Mouse (Mus musculus) intestine, embryonic 15.5 days (tissue): ENCODE data around the gene Exd2. TPM values are rescaled to one million over a fixed set of nuclear protein-coding genes. Genes with fewer than 3 reads are reported as not detected.

Experiments used
- ATAC-seq: fragments of 200-750 bp; cut with Nextera tagmentation; 2 replicates; pipeline ENCODE4 v1.8.0; 2017; ENCODE audit warnings: moderate TSS enrichment, moderate library complexity
- H3K27ac ChIP-seq: fragments of 300-500 bp; sonication (generic); 2 replicates; pipeline ENCODE4 v1.5.1; 2015; ENCODE audit warnings: mild to moderate bottlenecking, inconsistent platforms
- H3K27me3 ChIP-seq: fragments of 300-500 bp; sonication (generic); replicated peaks from 2 replicates; pipeline ENCODE4 v1.6.1; 2015; ENCODE audit warnings: inconsistent platforms
- H3K36me3 ChIP-seq: fragments of 300-500 bp; sonication (generic); 2 replicates; pipeline ENCODE4 v1.6.1; 2015; ENCODE audit warnings: inconsistent platforms
- H3K4me1 ChIP-seq: fragments of 300-500 bp; sonication (generic); replicated peaks from 2 replicates; pipeline ENCODE4 v1.6.1; 2015; ENCODE audit warnings: inconsistent platforms
- H3K4me2 ChIP-seq: fragments of 300-500 bp; sonication (generic); replicated peaks from 2 replicates; pipeline ENCODE4 v1.6.1; 2015; ENCODE audit warnings: mild to moderate bottlenecking, inconsistent platforms
- H3K4me3 ChIP-seq: fragments of 300-500 bp; sonication (generic); replicated peaks from 2 replicates; pipeline ENCODE4 v1.5.1; 2015; ENCODE audit warnings: inconsistent platforms
- H3K9ac ChIP-seq: fragments of 300-500 bp; sonication (generic); 2 replicates; pipeline ENCODE4 v1.6.1; 2015; ENCODE audit warnings: inconsistent platforms
- H3K9me3 ChIP-seq: fragments of 300-500 bp; sonication (generic); 2 replicates; pipeline ENCODE4 v1.6.1; 2016; ENCODE audit warnings: inconsistent platforms
- WGBS: fragments of 180-500 bp; shearing (Covaris S2); methylation state at CpG from one replicate; pipeline ENCODE4 v1.1.7; 2015; 5-methylcytosine and 5-hydroxymethylcytosine counted together
- polyA plus RNA-seq: library from polyadenylated mRNA; unstranded; fragments of >200 nt; fragmentation: Nextera tagmentation; extraction: Ambion mirVana; gene quantifications from 2 replicates; pipeline ENCODE4 v1.2.1, GENCODE M21; 2015

Gene Exd2
- polyA plus RNA-seq, 1 experiment from 2014 or later, result 23.1 TPM

GRCm38 (mm10) chr12:80504718-80505117, 41.8 kb downstream of the Exd2 start:
- H3K4me2 ChIP-seq, result no peak overlapping the region
- no peaks in the 10 kb centered on the region for H3K36me3 ChIP-seq
- no peak overlapping the region for H3K4me3 ChIP-seq
- WGBS, result 72% methylated on average over 5 of the region's 5 CpGs
- H3K4me1 ChIP-seq, result 0 out of 2 replicates have a peak, but pooled peaks cover 4% of the 10 kb centered on the region
- no peak overlapping the region for H3K9ac ChIP-seq
- no peak overlapping the region for H3K27ac ChIP-seq
- no peaks in the 10 kb centered on the region for H3K9me3 ChIP-seq
- no peak for ATAC-seq
- H3K27me3 ChIP-seq, result no peaks in the 10 kb centered on the region

DNA sequence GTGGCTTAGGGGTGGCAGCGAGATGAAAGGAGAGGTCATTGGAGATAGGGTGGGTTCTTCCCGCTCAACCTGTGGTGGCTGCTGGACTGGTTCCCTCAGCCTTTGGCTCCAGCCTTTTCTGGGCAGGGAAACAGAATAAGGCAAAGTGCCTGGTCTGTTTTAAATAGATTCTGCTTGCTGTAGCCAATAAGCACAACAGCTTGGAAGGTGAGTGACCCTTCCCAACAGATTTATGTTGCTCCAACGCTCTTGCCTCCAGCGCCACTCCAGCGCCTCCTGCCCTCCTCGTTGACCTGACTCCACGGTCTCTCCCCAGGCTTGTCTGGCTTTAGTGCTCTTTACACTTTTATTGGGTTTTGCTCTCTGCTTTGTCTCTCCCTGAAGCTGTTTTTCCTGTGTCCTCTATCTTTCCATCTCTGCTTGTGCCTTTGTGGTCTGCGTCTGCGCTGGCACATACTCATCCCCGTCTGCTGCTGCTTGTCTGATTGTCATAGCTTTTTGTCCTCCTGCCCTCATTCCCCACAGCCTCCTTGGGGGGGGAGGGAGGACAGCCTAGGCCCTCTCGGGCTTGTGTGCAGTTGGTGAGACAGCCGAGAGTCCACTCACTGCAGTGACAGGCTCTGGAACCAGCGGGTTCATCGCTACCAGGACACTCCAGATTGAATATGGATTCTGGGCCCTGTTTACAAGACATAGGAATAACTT, 44.3 kb downstream of the Exd2 start:
- Histone ChIP-seq H3K9me3 (no peaks in the 10 kb centered on the region), H3K4me1 (0 out of 2 replicates have a peak, but pooled peaks cover 4% of the 10 kb centered on the region), H3K4me3 (no peak overlapping the region), H3K4me2 (no peak overlapping the region), H3K27me3 (no peaks in the 10 kb centered on the region), H3K36me3 (no peaks in the 10 kb centered on the region), H3K9ac (no peak overlapping the region), H3K27ac (no peak overlapping the region)
- ATAC-seq, result no peak
- 46% methylated on average over 14 of the region's 14 CpGs for WGBS

DNA sequence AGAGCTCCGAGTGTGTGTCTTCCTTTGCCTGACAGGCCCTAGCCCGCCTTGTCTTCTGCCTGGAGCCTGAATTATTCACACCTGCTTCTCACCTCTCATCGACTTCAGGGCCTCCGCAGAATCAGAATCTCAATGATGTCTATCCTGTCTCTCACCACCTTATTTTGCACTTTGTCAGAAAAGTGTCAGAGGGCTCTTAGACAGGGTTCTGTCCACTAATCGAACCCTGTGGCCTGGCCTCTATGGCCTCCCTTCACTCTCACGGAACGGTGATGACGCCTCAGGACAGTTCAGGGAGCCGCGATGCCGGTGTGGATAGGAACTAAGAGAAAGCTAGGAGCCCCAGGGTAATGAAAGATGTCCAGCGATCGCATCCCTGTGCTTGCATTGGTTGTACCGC, 55.1 kb downstream of the Exd2 start, which contains the start of gene Galnt16:
Galnt16 (plus strand) TSS at position 301 of the 400 bp plus-strand sequence.
- no peak for ATAC-seq
- Histone ChIP-seq H3K27ac (peak within 1 kb of the TSS; percentile 32), H3K9me3 (no peaks in the 10 kb centered on the region), H3K4me3 (peak within 1 kb of the TSS; percentile 51), H3K4me1 (peaks cover 19% of the 10 kb centered on the region), H3K27me3 (peaks cover 66% of the 10 kb centered on the region), H3K9ac (peak within 1 kb of the TSS; percentile 58), H3K4me2 (peak within 1 kb of the TSS; percentile 88), H3K36me3 (no peaks in the 10 kb centered on the region)
- WGBS, result 13% methylated on average over 14 of the region's 14 CpGs

DNA sequence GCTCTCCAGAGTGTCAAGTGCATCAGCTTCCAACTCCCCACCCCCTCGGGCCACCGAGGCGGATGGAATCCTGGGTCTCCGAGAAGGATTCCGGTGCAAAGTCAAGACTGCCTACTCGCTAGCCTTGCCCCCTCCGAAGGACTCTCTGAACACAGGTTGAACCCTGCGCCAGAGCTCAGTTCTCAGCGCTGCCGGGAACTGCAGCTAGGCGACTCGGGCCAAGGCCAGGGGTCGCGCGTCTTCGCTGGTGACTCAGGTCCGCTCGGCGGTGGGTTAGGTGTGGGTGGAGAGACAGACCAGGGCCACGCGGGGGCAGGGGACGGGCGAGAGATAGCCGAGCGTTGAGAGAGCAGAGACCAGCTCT, 55.5 kb downstream of the Exd2 start:
- no peaks in the 10 kb centered on the region for H3K36me3 ChIP-seq
- peak overlapping the region; percentile 51 for H3K4me3 ChIP-seq
- H3K9me3 ChIP-seq, result no peaks in the 10 kb centered on the region
- peak; percentile 38; the same call in 1 of the 2 replicates for ATAC-seq
- no peak overlapping the region for H3K27ac ChIP-seq
- under 1% methylated on average over 25 of the region's 25 CpGs for WGBS
- H3K27me3 ChIP-seq, result peaks cover 66% of the 10 kb centered on the region
- H3K9ac ChIP-seq, result peak overlapping the region; percentile 30
- peak overlapping the region; percentile 88 for H3K4me2 ChIP-seq
- peaks cover 19% of the 10 kb centered on the region for H3K4me1 ChIP-seq

DNA sequence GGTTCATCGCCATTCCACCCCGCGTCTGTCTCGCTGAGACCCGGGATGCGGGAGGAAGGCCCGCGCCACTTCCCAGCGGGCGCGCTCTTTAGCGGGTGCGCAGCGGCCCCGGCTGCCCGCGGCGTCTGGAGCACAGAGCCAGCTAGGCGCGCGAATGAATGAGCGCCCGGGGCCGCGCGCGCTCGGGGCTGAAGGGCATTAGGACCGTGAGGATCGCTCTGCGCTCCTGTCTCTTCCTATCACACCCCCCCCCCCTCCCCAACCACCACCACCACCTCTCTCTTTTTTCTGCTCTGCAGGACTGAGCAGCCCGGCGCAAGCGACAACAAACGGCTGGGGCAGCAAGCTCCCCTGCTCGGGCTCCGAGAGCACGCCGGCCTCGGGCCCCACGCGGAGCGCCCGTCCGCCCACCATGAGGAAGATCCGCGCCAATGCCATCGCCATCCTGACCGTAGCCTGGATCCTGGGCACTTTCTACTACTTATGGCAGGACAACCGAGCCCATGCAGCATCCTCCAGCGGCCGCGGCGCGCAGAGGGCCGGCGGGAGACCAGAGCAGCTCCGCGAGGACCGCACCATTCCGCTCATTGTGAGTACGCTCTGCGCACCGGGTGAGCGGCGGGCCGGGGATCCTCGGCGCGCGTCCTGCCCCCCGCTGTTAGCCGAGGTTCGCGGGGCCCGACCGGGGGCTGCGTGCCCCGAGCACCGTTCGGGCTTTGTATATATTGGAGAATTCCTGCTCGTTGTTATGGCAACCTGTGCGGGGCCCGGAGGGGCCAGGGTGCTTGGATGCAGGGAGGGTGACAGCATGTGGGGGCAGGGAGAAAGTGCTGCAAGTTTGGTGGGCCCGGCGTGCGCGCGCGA, 56.1 kb downstream of the Exd2 start:
- ATAC-seq, result peak; percentile 80
- Histone ChIP-seq H3K9me3 (no peaks in the 10 kb centered on the region), H3K4me3 (peak overlapping the region; percentile 51), H3K27me3 (peaks cover 66% of the 10 kb centered on the region), H3K36me3 (no peaks in the 10 kb centered on the region), H3K4me1 (peaks cover 19% of the 10 kb centered on the region), H3K27ac (peak overlapping the region; percentile 32), H3K4me2 (peak overlapping the region; percentile 88), H3K9ac (peak overlapping the region; percentile 58)
- WGBS, result under 1% methylated on average over 90 of the region's 90 CpGs

GRCm38 (mm10) chr12:80519621-80520332, 56.9 kb downstream of the Exd2 start:
- under 1% methylated on average over 43 of the region's 43 CpGs for WGBS
- H3K36me3 ChIP-seq, result no peaks in the 10 kb centered on the region
- 0 out of 2 replicates have a peak overlapping the region, but pooled peaks have one; percentile 32 for H3K27ac ChIP-seq
- H3K4me2 ChIP-seq, result peak overlapping the region; percentile 88
- H3K9me3 ChIP-seq, result no peaks in the 10 kb centered on the region
- peak overlapping the region; percentile 51 for H3K4me3 ChIP-seq
- peaks cover 66% of the 10 kb centered on the region for H3K27me3 ChIP-seq
- ATAC-seq, result peak; percentile 62
- H3K9ac ChIP-seq, result peak overlapping the region; percentile 58
- H3K4me1 ChIP-seq, result peaks cover 19% of the 10 kb centered on the region

GRCm38 (mm10) chr12:80522006-80522405, 59.1 kb downstream of the Exd2 start:
- WGBS, result 62% methylated on average over 3 of the region's 3 CpGs
- peaks cover 22% of the 10 kb centered on the region for H3K4me1 ChIP-seq
- no peaks in the 10 kb centered on the region for H3K36me3 ChIP-seq
- no peak overlapping the region for H3K27ac ChIP-seq
- H3K9ac ChIP-seq, result no peak overlapping the region
- no peaks in the 10 kb centered on the region for H3K9me3 ChIP-seq
- no peak for ATAC-seq
- no peak overlapping the region for H3K4me2 ChIP-seq
- peaks cover 51% of the 10 kb centered on the region for H3K27me3 ChIP-seq
- no peak overlapping the region for H3K4me3 ChIP-seq

- no peak overlapping the region for H3K4me2 ChIP-seq
- H3K9ac ChIP-seq, result no peak overlapping the region
- WGBS, result 34% methylated on average over 12 of the region's 12 CpGs
Measured at GRCm38 (mm10) chr12:80524276-80524921, 61.5 kb downstream of the Exd2 start.

GRCm38 (mm10) chr12:80525513-80525912, 62.6 kb downstream of the Exd2 start:
- no peak overlapping the region for H3K9ac ChIP-seq
- no peak overlapping the region for H3K27ac ChIP-seq
- no peaks in the 10 kb centered on the region for H3K9me3 ChIP-seq
- WGBS, result 42% methylated on average over 7 of the region's 7 CpGs
- H3K4me1 ChIP-seq, result peaks cover 4% of the 10 kb centered on the region; the same call in 1 of the 2 replicates
- no peak for ATAC-seq
- H3K36me3 ChIP-seq, result no peaks in the 10 kb centered on the region
- H3K4me2 ChIP-seq, result no peak overlapping the region
- H3K4me3 ChIP-seq, result no peak overlapping the region
- H3K27me3 ChIP-seq, result peaks cover 16% of the 10 kb centered on the region

More at GRCm38 (mm10) chr12:80524276-80524921, 61.5 kb downstream of the Exd2 start:
- ATAC-seq, result no peak
- Histone ChIP-seq H3K36me3 (no peaks in the 10 kb centered on the region), H3K4me1 (peaks cover 11% of the 10 kb centered on the region), H3K9me3 (no peaks in the 10 kb centered on the region), H3K27me3 (peaks cover 27% of the 10 kb centered on the region), H3K27ac (no peak overlapping the region), H3K4me3 (no peak overlapping the region)

GRCm38 (mm10) chr12:80526511-80526910, 63.6 kb downstream of the Exd2 start:
- no peak overlapping the region for H3K4me3 ChIP-seq
- ATAC-seq, result no peak
- H3K9ac ChIP-seq, result no peak overlapping the region
- H3K4me1 ChIP-seq, result peaks cover 4% of the 10 kb centered on the region; the same call in 1 of the 2 replicates
- H3K9me3 ChIP-seq, result no peaks in the 10 kb centered on the region
- no peaks in the 10 kb centered on the region for H3K36me3 ChIP-seq
- no peak overlapping the region for H3K4me2 ChIP-seq
- peaks cover 6% of the 10 kb centered on the region for H3K27me3 ChIP-seq
- no peak overlapping the region for H3K27ac ChIP-seq
- 75% methylated on average over 2 of the region's 2 CpGs for WGBS

DNA sequence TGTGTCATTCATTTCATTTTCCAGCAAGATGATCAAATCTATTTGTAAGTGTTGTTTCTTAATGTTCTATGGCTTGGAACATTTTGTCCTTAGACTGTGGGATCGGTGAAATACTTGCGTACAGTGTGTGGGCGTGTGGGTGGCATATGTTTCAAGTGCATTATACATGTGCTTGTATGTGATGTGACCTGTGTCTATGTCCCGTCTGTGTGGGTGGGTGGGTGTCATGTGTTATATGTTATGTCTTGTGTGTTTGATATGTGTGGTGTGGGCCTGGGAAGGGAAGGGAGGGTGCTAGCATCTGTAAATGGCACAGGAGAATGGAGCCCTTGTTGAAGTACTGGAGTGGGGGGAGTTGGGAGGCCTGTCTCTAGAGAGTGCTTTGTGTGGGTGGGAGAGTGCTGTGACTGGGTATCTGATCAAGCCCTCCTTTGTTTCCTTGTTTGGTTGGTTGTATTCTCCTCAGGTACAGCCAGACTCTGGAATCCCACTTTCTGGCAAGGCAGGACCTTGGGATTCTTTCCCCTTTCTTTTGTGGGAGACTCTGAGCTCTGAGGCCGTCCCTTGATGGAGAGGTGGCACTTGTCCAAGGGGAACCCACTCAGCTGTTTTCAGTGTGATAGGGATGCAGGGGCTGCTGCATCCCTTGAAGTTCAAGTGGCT, 65.0 kb downstream of the Exd2 start:
- H3K27ac ChIP-seq, result no peak overlapping the region
- 85% methylated on average over 5 of the region's 5 CpGs for WGBS
- no peaks in the 10 kb centered on the region for H3K9me3 ChIP-seq
- H3K4me3 ChIP-seq, result no peak overlapping the region
- peaks cover 4% of the 10 kb centered on the region; the same call in 1 of the 2 replicates for H3K4me1 ChIP-seq
- H3K4me2 ChIP-seq, result no peak overlapping the region
- H3K27me3 ChIP-seq, result no peaks in the 10 kb centered on the region
- ATAC-seq, result no peak
- H3K36me3 ChIP-seq, result no peaks in the 10 kb centered on the region
- no peak overlapping the region for H3K9ac ChIP-seq
